Mouse (Mus musculus): ENCODE measurements at regions not wholly inside any gene's neighbourhood (a gene's known extent, or its start where the extent isn't known, plus 50 kb on each side); places are given as distances from the start of the nearest gene placed in this dataset.

DNA sequence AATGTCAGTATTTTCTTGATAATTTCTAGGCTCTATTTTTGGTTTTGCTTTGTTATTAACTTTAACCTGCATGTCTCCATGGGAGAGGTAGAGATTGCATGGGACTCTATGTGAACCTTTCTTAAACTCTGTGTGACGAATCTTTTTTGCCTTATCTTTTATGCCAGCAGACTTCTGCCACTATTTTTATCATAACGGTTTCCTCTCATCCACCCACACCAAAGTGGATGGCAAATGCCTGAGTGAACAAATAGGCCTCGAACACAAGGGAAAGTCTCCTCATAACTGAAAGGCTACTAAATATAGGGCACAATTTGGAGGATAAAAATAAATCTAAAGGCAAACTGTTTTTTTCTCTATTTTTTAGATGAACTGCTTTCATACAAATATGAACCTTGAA is 343.3 kb upstream of the Ctso start:
- Histone ChIP-seq H3K4me3 (no peak overlapping the region), H3K9ac (no peak overlapping the region), H3K27me3 (replicated peaks) (no peaks in the 10 kb centered on the region), H3K9me3 (no peaks in the 10 kb centered on the region), H3K4me1 (no peaks in the 10 kb centered on the region), H3K27ac (no peak overlapping the region), H3K36me3 (no peaks in the 10 kb centered on the region), H3K4me2 (replicated peaks) (no peak overlapping the region)
- no peak for ATAC-seq (ENCODE audit: low FRiP score, low read depth)
- WGBS, result 90% methylated on average over 3 of the region's 3 CpGs

DNA sequence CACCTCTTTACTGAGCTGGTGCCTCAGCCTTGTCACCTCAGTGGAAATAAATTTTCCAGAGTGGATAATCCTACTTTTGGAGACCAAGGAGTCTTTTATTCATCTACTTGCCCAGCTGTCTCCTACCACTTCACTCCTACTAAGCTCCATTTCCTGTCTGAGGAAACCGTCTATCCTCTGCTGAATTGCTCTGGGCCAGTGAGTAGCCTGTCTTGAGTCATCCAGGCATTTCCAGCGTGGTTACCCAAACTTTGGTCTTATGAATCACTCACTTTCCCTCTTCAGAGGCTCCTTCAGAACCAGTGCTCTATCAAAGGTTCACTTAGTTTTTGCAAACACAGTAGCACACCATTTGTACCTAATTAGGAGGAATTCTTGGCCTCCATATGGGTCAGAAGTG is 303.2 kb upstream of the Ctso start:
- no peak overlapping the region for H3K4me3 ChIP-seq
- no peak for ATAC-seq (ENCODE audit: low FRiP score, low read depth)
- H3K4me2 ChIP-seq (replicated peaks), result no peak overlapping the region
- no peaks in the 10 kb centered on the region for H3K36me3 ChIP-seq
- H3K27ac ChIP-seq, result no peak overlapping the region
- H3K27me3 ChIP-seq (replicated peaks), result no peaks in the 10 kb centered on the region
- no peaks in the 10 kb centered on the region for H3K4me1 ChIP-seq
- H3K9ac ChIP-seq, result no peak overlapping the region
- no peaks in the 10 kb centered on the region for H3K9me3 ChIP-seq
- WGBS, result 67% methylated on average over 2 of the region's 2 CpGs

GRCm38 (mm10) chr3:81658490-81658889 is 273.9 kb upstream of the Ctso start:
- no peak for ATAC-seq (ENCODE audit: low FRiP score, low read depth)
- H3K4me3 ChIP-seq, result no peak overlapping the region
- H3K9me3 ChIP-seq, result no peaks in the 10 kb centered on the region
- H3K4me1 ChIP-seq, result peaks cover 3% of the 10 kb centered on the region
- no peak overlapping the region for H3K27ac ChIP-seq
- no peaks in the 10 kb centered on the region for H3K36me3 ChIP-seq
- no peak overlapping the region for H3K9ac ChIP-seq
- no peak overlapping the region for H3K4me2 ChIP-seq (replicated peaks)
- H3K27me3 ChIP-seq (replicated peaks), result no peaks in the 10 kb centered on the region
- 21% methylated on average over 3 of the region's 3 CpGs for WGBS

DNA sequence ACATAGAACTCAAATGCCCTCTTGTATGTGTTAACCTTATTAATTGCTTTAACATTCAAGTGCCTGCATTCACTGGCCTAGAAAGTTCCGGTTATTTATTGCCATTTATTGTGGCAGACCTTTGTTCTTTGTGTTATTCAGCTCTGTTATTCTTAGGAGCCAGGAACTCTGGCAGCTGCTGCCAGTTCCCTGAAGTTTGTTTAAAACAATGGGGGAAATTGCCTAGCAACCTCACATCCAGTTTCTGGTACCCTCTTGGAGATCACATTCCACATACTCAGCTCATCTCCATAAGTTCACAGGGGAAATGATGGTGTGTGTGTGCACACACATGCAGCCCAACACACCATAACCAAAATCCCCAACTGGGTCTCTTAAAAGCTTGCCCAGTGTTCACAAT is 270.8 kb upstream of the Ctso start:
- no peaks in the 10 kb centered on the region for H3K36me3 ChIP-seq
- H3K4me1 ChIP-seq, result peaks cover 3% of the 10 kb centered on the region
- H3K27ac ChIP-seq, result no peak overlapping the region
- no peak overlapping the region for H3K4me2 ChIP-seq (replicated peaks)
- peak; percentile 93 for ATAC-seq (ENCODE audit: low FRiP score, low read depth)
- no peaks in the 10 kb centered on the region for H3K27me3 ChIP-seq (replicated peaks)
- 0% methylated on average over 1 of the region's 1 CpGs for WGBS
- no peak overlapping the region for H3K4me3 ChIP-seq
- no peak overlapping the region for H3K9ac ChIP-seq
- H3K9me3 ChIP-seq, result no peaks in the 10 kb centered on the region

- H3K4me1 ChIP-seq, result no peaks in the 10 kb centered on the region; the same call in 1 of the 2 replicates
- no peak overlapping the region for H3K4me3 ChIP-seq
- no peaks in the 10 kb centered on the region for H3K9me3 ChIP-seq
- no peak overlapping the region for H3K9ac ChIP-seq
- no peaks in the 10 kb centered on the region for H3K27me3 ChIP-seq (replicated peaks)
- 48% methylated on average over 2 of the region's 2 CpGs for WGBS
- H3K27ac ChIP-seq, result no peak overlapping the region
- no peak overlapping the region for H3K4me2 ChIP-seq (replicated peaks)
- ATAC-seq (ENCODE audit: low FRiP score, low read depth), result no peak
- no peaks in the 10 kb centered on the region for H3K36me3 ChIP-seq
Observed at GRCm38 (mm10) chr3:81666262-81666661, 266.1 kb upstream of the Ctso start.

DNA sequence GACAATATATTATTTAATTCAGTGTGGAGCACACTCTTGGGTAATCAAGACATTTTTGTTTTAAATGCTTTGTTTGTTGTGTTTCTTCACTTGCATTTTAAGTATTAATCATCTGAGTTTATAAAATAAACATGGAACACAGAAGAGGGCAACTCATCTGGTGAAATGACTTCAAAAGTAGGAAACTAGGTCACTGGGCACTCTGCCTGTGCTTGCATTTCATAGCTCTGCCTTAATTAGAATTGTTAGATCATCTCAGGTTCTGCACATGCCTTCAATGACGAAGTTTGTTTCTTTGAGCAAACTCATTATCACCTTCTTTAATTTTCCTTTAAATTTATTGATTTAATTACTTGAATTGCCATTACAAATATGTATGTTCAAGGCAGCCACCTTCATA is 255.8 kb upstream of the Ctso start:
- Histone ChIP-seq H3K4me3 (no peak overlapping the region), H3K27ac (no peak overlapping the region), H3K9me3 (no peaks in the 10 kb centered on the region), H3K4me2 (replicated peaks) (no peak overlapping the region), H3K4me1 (no peaks in the 10 kb centered on the region), H3K9ac (no peak overlapping the region), H3K36me3 (no peaks in the 10 kb centered on the region), H3K27me3 (replicated peaks) (no peaks in the 10 kb centered on the region)
- 82% methylated on average over 1 of the region's 1 CpGs for WGBS
- no peak for ATAC-seq (ENCODE audit: low FRiP score, low read depth)

GRCm38 (mm10) chr3:81701974-81702697 is 230.3 kb upstream of the Ctso start:
- no peaks in the 10 kb centered on the region for H3K9me3 ChIP-seq
- no peak overlapping the region for H3K9ac ChIP-seq
- H3K4me2 ChIP-seq (replicated peaks), result no peak overlapping the region
- H3K4me3 ChIP-seq, result no peak overlapping the region
- no peaks in the 10 kb centered on the region for H3K36me3 ChIP-seq
- H3K27me3 ChIP-seq (replicated peaks), result no peaks in the 10 kb centered on the region
- no peak for ATAC-seq (ENCODE audit: low FRiP score, low read depth)
- 81% methylated on average over 1 of the region's 1 CpGs for WGBS
- no peaks in the 10 kb centered on the region for H3K4me1 ChIP-seq
- H3K27ac ChIP-seq, result no peak overlapping the region

DNA sequence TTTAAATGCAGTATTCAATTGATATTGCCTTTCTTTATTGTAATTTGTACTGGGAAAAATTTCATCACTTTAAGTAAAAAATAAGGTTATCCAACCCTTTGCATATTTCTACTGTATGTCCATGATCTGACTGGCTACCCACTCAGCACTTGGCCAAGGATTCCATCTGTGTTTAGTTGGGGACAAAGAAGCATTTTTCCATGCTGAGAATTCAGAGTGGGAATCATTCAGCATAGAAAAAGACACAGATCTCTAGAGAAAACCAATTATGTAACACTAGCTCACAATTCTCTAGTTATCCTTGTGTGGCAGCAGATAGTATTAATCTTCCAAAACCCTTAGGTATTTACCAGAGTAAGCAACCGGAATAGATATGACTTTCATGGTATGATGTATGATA is 213.5 kb upstream of the Ctso start:
- ATAC-seq (ENCODE audit: low FRiP score, low read depth), result no peak
- WGBS, result 87% methylated on average over 1 of the region's 1 CpGs

GRCm38 (mm10) chr3:81735463-81735862 is 196.9 kb upstream of the Ctso start:
- no peak overlapping the region for H3K4me2 ChIP-seq (replicated peaks)
- 68% methylated on average over 8 of the region's 8 CpGs for WGBS
- H3K27me3 ChIP-seq (replicated peaks), result no peaks in the 10 kb centered on the region
- no peak for ATAC-seq (ENCODE audit: low FRiP score, low read depth)
- H3K9ac ChIP-seq, result no peak overlapping the region
- no peak overlapping the region for H3K27ac ChIP-seq
- H3K9me3 ChIP-seq, result no peaks in the 10 kb centered on the region
- H3K4me1 ChIP-seq, result no peaks in the 10 kb centered on the region
- no peaks in the 10 kb centered on the region for H3K36me3 ChIP-seq
- H3K4me3 ChIP-seq, result no peak overlapping the region

More for the DNA sequence above, 213.5 kb upstream of the Ctso start:
- no peaks in the 10 kb centered on the region for H3K27me3 ChIP-seq (replicated peaks)
- no peaks in the 10 kb centered on the region for H3K36me3 ChIP-seq
- H3K27ac ChIP-seq, result no peak overlapping the region
- no peaks in the 10 kb centered on the region for H3K4me1 ChIP-seq
- no peak overlapping the region for H3K4me3 ChIP-seq
- H3K4me2 ChIP-seq (replicated peaks), result no peak overlapping the region
- H3K9ac ChIP-seq, result no peak overlapping the region
- H3K9me3 ChIP-seq, result no peaks in the 10 kb centered on the region

DNA sequence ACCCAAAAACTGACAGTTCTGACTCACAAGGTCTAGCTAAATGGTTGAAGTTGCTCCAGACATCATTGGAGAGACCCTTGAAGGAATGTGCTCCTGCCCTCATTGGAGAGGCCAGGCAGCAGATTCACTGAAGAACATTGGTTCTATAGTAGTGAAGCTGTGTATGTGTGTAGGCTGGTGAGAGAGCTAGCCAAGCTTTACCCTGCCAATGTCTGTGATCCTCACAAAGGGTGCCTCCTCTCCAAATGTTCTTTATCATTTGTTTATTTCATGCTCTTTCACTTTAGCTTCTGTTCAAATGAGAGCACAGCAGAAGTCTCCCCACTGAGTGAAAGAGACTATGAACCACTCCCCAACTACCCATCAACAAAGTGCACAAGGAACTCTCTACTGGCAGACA is 195.6 kb upstream of the Ctso start:
- ATAC-seq (ENCODE audit: low FRiP score, low read depth), result no peak
- no peak overlapping the region for H3K27ac ChIP-seq
- no peaks in the 10 kb centered on the region for H3K27me3 ChIP-seq (replicated peaks)
- H3K4me3 ChIP-seq, result no peak overlapping the region
- no peaks in the 10 kb centered on the region for H3K36me3 ChIP-seq
- no peak overlapping the region for H3K9ac ChIP-seq
- H3K4me2 ChIP-seq (replicated peaks), result no peak overlapping the region
- H3K9me3 ChIP-seq, result no peaks in the 10 kb centered on the region
- no peaks in the 10 kb centered on the region for H3K4me1 ChIP-seq

DNA sequence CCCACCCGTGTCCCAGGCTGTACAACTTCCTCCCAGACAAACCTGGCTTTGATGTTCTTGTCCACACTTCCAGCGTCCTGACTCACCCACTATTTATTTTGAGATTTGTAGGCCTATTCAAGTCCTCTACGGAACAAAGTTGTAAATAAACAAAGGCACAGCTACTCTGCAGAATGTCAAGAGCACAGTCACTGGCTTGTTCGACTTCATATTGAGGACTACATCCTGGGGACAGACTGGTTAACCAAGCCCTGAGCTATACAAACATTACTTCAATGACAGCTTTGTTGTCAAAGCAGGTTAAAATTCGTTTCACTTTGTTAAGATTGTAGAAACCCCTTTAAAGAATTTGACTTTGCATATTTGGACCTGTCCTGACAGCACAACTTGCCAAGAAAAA is 190.3 kb upstream of the Ctso start:
- no peak overlapping the region for H3K27ac ChIP-seq
- H3K4me2 ChIP-seq (replicated peaks), result no peak overlapping the region
- H3K36me3 ChIP-seq, result no peaks in the 10 kb centered on the region
- no peaks in the 10 kb centered on the region for H3K4me1 ChIP-seq
- ATAC-seq (ENCODE audit: low FRiP score, low read depth), result no peak
- H3K27me3 ChIP-seq (replicated peaks), result no peaks in the 10 kb centered on the region
- 47% methylated on average over 5 of the region's 5 CpGs for WGBS
- no peak overlapping the region for H3K9ac ChIP-seq
- no peak overlapping the region for H3K4me3 ChIP-seq
- H3K9me3 ChIP-seq, result no peaks in the 10 kb centered on the region

GRCm38 (mm10) chr3:81750164-81750563 is 182.2 kb upstream of the Ctso start:
- H3K36me3 ChIP-seq, result no peaks in the 10 kb centered on the region
- H3K9ac ChIP-seq, result no peak overlapping the region
- no peaks in the 10 kb centered on the region for H3K27me3 ChIP-seq (replicated peaks)
- H3K27ac ChIP-seq, result no peak overlapping the region
- ATAC-seq (ENCODE audit: low FRiP score, low read depth), result no peak
- WGBS, result 70% methylated on average over 1 of the region's 1 CpGs
- H3K4me2 ChIP-seq (replicated peaks), result no peak overlapping the region
- no peaks in the 10 kb centered on the region for H3K9me3 ChIP-seq
- H3K4me1 ChIP-seq, result no peaks in the 10 kb centered on the region
- H3K4me3 ChIP-seq, result no peak overlapping the region

GRCm38 (mm10) chr3:81752955-81753354 is 179.4 kb upstream of the Ctso start:
- H3K4me1 ChIP-seq, result no peaks in the 10 kb centered on the region
- ATAC-seq (ENCODE audit: low FRiP score, low read depth), result no peak
- no peak overlapping the region for H3K27ac ChIP-seq
- no peaks in the 10 kb centered on the region for H3K27me3 ChIP-seq (replicated peaks)
- H3K4me2 ChIP-seq (replicated peaks), result no peak overlapping the region
- H3K4me3 ChIP-seq, result no peak overlapping the region
- H3K9me3 ChIP-seq, result no peaks in the 10 kb centered on the region
- H3K9ac ChIP-seq, result no peak overlapping the region
- WGBS, result 72% methylated on average over 4 of the region's 4 CpGs
- H3K36me3 ChIP-seq, result no peaks in the 10 kb centered on the region

All from neural tube, embryonic 12.5 days (tissue).